Mouse (Mus musculus) erythroblast, embryonic 14.5 days (primary cell): ENCODE measurements around the gene BC030870.

Experiments
- GATA1 ChIP-seq: IDR thresholded peaks from 2 replicates; pipeline ENCODE4 v1.6.1; 2012; ENCODE audit warnings: low read length, inconsistent platforms, mixed read lengths
- TAL1 ChIP-seq: IDR thresholded peaks from 3 replicates; pipeline ENCODE4 v1.6.1; 2012; ENCODE audit warnings: low read length, inconsistent platforms, mixed read lengths

DNA sequence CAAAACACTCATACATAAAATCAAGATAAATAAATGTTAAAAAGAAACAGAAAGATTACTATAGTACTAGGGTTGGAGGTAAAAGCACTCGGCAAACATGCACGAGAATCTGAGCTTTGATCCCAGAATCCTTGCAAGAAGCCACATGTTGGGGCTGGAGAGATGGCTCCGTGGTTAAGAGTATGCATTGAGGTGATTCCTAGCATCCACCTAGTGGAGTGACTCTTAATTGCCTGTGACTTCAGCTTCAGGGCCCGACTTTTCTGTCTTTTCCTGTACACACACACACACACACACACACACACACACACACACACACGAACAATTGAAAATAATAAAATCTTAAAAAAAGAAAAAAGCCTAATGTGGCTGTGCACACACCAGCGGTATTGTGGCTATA, 20.4 kb downstream of the BC030870 start:
- TF ChIP-seq TAL1 (no peak), GATA1 (no peak)
